In the genomic region with DNA sequence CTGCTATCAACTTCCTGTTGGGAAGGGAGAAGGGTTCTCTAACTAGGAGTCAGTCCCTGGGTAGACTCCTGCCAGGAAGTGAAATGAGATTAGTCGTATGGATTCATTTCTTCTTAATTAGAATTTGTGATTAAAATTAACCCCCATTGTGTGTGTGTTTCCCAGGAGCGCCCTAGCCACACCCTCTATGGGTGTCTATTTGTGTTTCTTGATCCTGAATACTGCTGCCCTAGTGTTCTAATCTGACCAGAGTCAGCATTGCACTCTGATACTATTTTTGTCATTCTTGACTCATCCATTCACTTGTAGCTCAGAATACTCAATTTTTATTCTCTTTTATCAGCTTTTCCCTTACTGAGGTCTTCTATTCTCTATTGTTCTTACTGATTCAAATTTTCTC, we compare ENCODE assay signal across 22 mouse cellular contexts.
DNase-seq lines count a peak whose midpoint lies in the region; ATAC-seq and TF ChIP-seq lines count a peak whose summit lies in the region.
"Had no signal": no experiment of that assay in that cellular context is flagged by ENCODE, and none has a peak within 500 bp of the region (broad histone marks: within the 10 kb centered on the region; RNA-seq: fewer than 3 reads in every experiment).

No protein-coding gene starts in this region.

- H3K27ac ChIP-seq in heart, adult 2 months = peak overlapping the region; percentile 52
- peak overlapping the region; percentile 60 for H3K27ac ChIP-seq in heart, embryonic 16.5 days (ENCODE audit: low read length)
- H3K27ac ChIP-seq in bone marrow macrophage, adult 2 months (ENCODE audit: insufficient read depth, low read depth, low read length) = peak overlapping the region; percentile 46
- H3K27ac ChIP-seq in macrophage = peak overlapping the region; percentile 22; the same call in 1 of the 2 replicates
- H3K27ac ChIP-seq in forebrain, embryonic 12.5 days = no peak overlapping the region
- H3K27ac ChIP-seq: hindbrain, embryonic 14.5 days; kidney, embryonic 15.5 days; lung, embryonic 15.5 days; midbrain, embryonic 12.5 days; neural tube, embryonic 13.5 days had no signal

- TF ChIP-seq CTCF in heart, adult 2 months (IDR thresholded peaks at IDR 0.05) = no peak
- TF ChIP-seq CTCF in bone marrow macrophage, adult 2 months (IDR thresholded peaks at IDR 0.05; ENCODE audit: low read depth, low read length) = no peak

- H3K27me3 ChIP-seq in heart, adult 2 months (ENCODE audit: control insufficient read depth, insufficient read depth, low read length) = no peaks in the 10 kb centered on the region
- no peaks in the 10 kb centered on the region for H3K27me3 ChIP-seq in heart, embryonic 16.5 days (ENCODE audit: control insufficient read depth, insufficient read depth, low read length)
- no peaks in the 10 kb centered on the region for H3K27me3 ChIP-seq in forebrain, embryonic 12.5 days
- H3K27me3 ChIP-seq: kidney, embryonic 15.5 days; lung, embryonic 15.5 days; midbrain, embryonic 12.5 days; neural tube, embryonic 13.5 days; Patski had no signal

- no peak for DNase-seq in heart, adult 2 months
- DNase-seq in heart, adult 8-10 months (ENCODE audit: low spot score) = no peak
- no peak for DNase-seq in heart, postnatal 14 days
- DNase-seq: adrenal gland, postnatal 10 days; cerebellum, adult 11 months; cerebellum, adult 9-10 months; cerebellum, postnatal 36 days; gastrocnemius, postnatal 36 days; kidney, adult 18-20 months; kidney, postnatal 25 days had no signal

- WGBS in heart, adult 2 months = 24% methylated on average over 2 of the region's 2 CpGs
- 54% methylated on average over 2 of the region's 2 CpGs for WGBS in heart, embryonic 16.5 days
- WGBS in macrophage (ENCODE audit: missing documents) = 63% methylated on average over 2 of the region's 2 CpGs
- WGBS in forebrain, embryonic 12.5 days = 62% methylated on average over 2 of the region's 2 CpGs

- intact Hi-C loops in heart, adult 2 months (cut with DNase I) = loop anchor here (5.0 to 10.0 kb wide), 2 partner anchors 146 to 274 kb away; partner anchors contain the start of gene Klhl25
- intact Hi-C loops in heart, postnatal 14 days (cut with DNase I) = loop anchor here (5.0 to 10.0 kb wide), 2 partner anchors 71 to 144 kb away; no protein-coding TSS in a partner anchor

- no peak overlapping the region for H3K4me3 ChIP-seq in heart, adult 2 months
- H3K4me3 ChIP-seq in heart, embryonic 16.5 days (ENCODE audit: low read length) = no peak overlapping the region
- H3K4me3 ChIP-seq in bone marrow macrophage, adult 2 months (ENCODE audit: insufficient read depth, low read length) = no peak overlapping the region
- H3K4me3 ChIP-seq in macrophage (ENCODE audit: inconsistent target) = no peak overlapping the region
- no peak overlapping the region for H3K4me3 ChIP-seq in forebrain, embryonic 12.5 days (replicated peaks)
- H3K4me3 ChIP-seq: kidney, embryonic 15.5 days; lung, embryonic 15.5 days; midbrain, embryonic 12.5 days; neural tube, embryonic 13.5 days had no signal

- TF ChIP-seq POLR2A in heart, adult 2 months (IDR thresholded peaks at IDR 0.05; ENCODE audit: insufficient read depth, low read depth, low read length) = no peak
- no peak for TF ChIP-seq POLR2A in bone marrow macrophage, adult 2 months (IDR thresholded peaks at IDR 0.05; ENCODE audit: borderline replicate concordance, low read depth, low read length)

- H3K4me1 ChIP-seq in heart, adult 2 months (ENCODE audit: control insufficient read depth, insufficient read depth, low read length) = peaks cover 12% of the 10 kb centered on the region
- H3K4me1 ChIP-seq in heart, embryonic 16.5 days (ENCODE audit: control insufficient read depth, insufficient read depth, low read length) = peaks cover 31% of the 10 kb centered on the region
- H3K4me1 ChIP-seq in bone marrow macrophage, adult 2 months (ENCODE audit: control insufficient read depth, insufficient read depth, low read length) = peaks cover 31% of the 10 kb centered on the region
- H3K4me1 ChIP-seq in forebrain, embryonic 12.5 days = no peaks in the 10 kb centered on the region
- H3K4me1 ChIP-seq: midbrain, embryonic 12.5 days had no signal

- H3K9ac ChIP-seq in heart, adult 2 months (ENCODE audit: low read depth, low read length) = no peak overlapping the region
- H3K9ac ChIP-seq in heart, embryonic 16.5 days (ENCODE audit: low read length) = no peak overlapping the region
- H3K9ac ChIP-seq in forebrain, embryonic 12.5 days = no peak overlapping the region
- H3K9ac ChIP-seq: hindbrain, embryonic 14.5 days; kidney, embryonic 15.5 days; lung, embryonic 15.5 days; midbrain, embryonic 12.5 days; neural tube, embryonic 13.5 days had no signal

- no peak for TF ChIP-seq EP300 in heart, adult 2 months (IDR thresholded peaks at IDR 0.05; ENCODE audit: insufficient read depth, low read depth, low read length)

- no peak for ATAC-seq in heart, embryonic 16.5 days (replicated peaks; ENCODE audit: extremely low read depth, insufficient read depth, low FRiP score)
- no peak for ATAC-seq in forebrain, embryonic 12.5 days (ENCODE audit: low FRiP score)
- ATAC-seq: forebrain, embryonic 14.5 days; inflammation-experienced regulatory T-cells, adult 6 months; Patski had no signal

- no peaks in the 10 kb centered on the region for H3K9me3 ChIP-seq in heart, embryonic 16.5 days (replicated peaks; ENCODE audit: control insufficient read depth, low read length)
- no peaks in the 10 kb centered on the region for H3K9me3 ChIP-seq in forebrain, embryonic 12.5 days
- H3K9me3 ChIP-seq: kidney, embryonic 15.5 days; lung, embryonic 15.5 days; midbrain, embryonic 12.5 days; neural tube, embryonic 13.5 days had no signal

- no peak overlapping the region for H3K4me2 ChIP-seq in heart, embryonic 16.5 days (ENCODE audit: low read depth, low read length)
- H3K4me2 ChIP-seq in forebrain, embryonic 12.5 days = no peak overlapping the region
- H3K4me2 ChIP-seq: hindbrain, embryonic 14.5 days; kidney, embryonic 15.5 days; lung, embryonic 15.5 days; midbrain, embryonic 12.5 days; neural tube, embryonic 13.5 days had no signal

- H3K79me2 ChIP-seq in heart, adult 2 months (replicated peaks; ENCODE audit: control insufficient read depth, insufficient read depth, low read length) = 0 out of 2 replicates have a peak, but pooled peaks cover 2% of the 10 kb centered on the region
- H3K79me2 ChIP-seq in macrophage (ENCODE audit: inconsistent target) = no peaks in the 10 kb centered on the region

- peaks cover 29% of the 10 kb centered on the region for H3K36me3 ChIP-seq in heart, adult 2 months (ENCODE audit: control insufficient read depth, insufficient read depth, low read length)
- H3K36me3 ChIP-seq in heart, embryonic 16.5 days (ENCODE audit: control insufficient read depth, insufficient read depth) = no peaks in the 10 kb centered on the region
- H3K36me3 ChIP-seq in macrophage (ENCODE audit: inconsistent target) = no peaks in the 10 kb centered on the region
- H3K36me3 ChIP-seq in forebrain, embryonic 12.5 days (replicated peaks) = no peaks in the 10 kb centered on the region
- H3K36me3 ChIP-seq: lung, embryonic 15.5 days; midbrain, embryonic 12.5 days; neural tube, embryonic 13.5 days had no signal
